Mouse (Mus musculus) erythroblast, embryonic 14.5 days (primary cell): ENCODE measurements around the gene Tal1. TPM values are rescaled to one million over a fixed set of nuclear protein-coding genes. Genes with fewer than 3 reads are reported as not detected.

Experiments used
- H3K27me3 ChIP-seq: 2 replicates; pipeline ENCODE4 v1.6.1; 2012; ENCODE audit warnings: inconsistent platforms; ENCODE audit not compliant: control insufficient read depth
- H3K36me3 ChIP-seq: 2 replicates; pipeline ENCODE4 v1.6.1; 2012; ENCODE audit warnings: mild to moderate bottlenecking, inconsistent platforms; ENCODE audit not compliant: control insufficient read depth
- H3K4me1 ChIP-seq: 2 replicates; pipeline ENCODE4 v1.6.1; 2012; ENCODE audit warnings: inconsistent platforms; ENCODE audit not compliant: control insufficient read depth
- H3K4me3 ChIP-seq: replicated peaks from 2 replicates; pipeline ENCODE3; 2012; ENCODE audit warnings: moderate library complexity, mild to moderate bottlenecking, inconsistent platforms
- H3K9me3 ChIP-seq: 2 replicates; pipeline ENCODE4 v1.6.1; 2012; ENCODE audit warnings: low read length, inconsistent platforms, mixed read lengths; ENCODE audit not compliant: control insufficient read depth
- GATA1 ChIP-seq: IDR thresholded peaks from 2 replicates; pipeline ENCODE4 v1.6.1; 2012; ENCODE audit warnings: low read length, inconsistent platforms, mixed read lengths
- TAL1 ChIP-seq: IDR thresholded peaks from 3 replicates; pipeline ENCODE4 v1.6.1; 2012; ENCODE audit warnings: low read length, inconsistent platforms, mixed read lengths
- polyA plus RNA-seq: library from polyadenylated mRNA; stranded (reverse); fragments of >175 nt; gene quantifications from 2 replicates; pipeline ENCODE4 v1.2.3, GENCODE M21; 2012

The Tal1 gene
- polyA plus RNA-seq, 1 experiment = 98.0 TPM

- TF ChIP-seq GATA1 (no peak), TAL1 (no peak)
- peaks cover 84% of the 10 kb centered on the region for H3K4me1 ChIP-seq
- peaks cover 2% of the 10 kb centered on the region; the same call in 1 of the 2 replicates for H3K27me3 ChIP-seq
- peaks cover 5% of the 10 kb centered on the region for H3K36me3 ChIP-seq
- H3K9me3 ChIP-seq = no peaks in the 10 kb centered on the region
- no peak overlapping the region for H3K4me3 ChIP-seq
Measured at GRCm38 (mm10) chr4:115085522-115086095, 29.4 kb downstream of the Tal1 start.

DNA sequence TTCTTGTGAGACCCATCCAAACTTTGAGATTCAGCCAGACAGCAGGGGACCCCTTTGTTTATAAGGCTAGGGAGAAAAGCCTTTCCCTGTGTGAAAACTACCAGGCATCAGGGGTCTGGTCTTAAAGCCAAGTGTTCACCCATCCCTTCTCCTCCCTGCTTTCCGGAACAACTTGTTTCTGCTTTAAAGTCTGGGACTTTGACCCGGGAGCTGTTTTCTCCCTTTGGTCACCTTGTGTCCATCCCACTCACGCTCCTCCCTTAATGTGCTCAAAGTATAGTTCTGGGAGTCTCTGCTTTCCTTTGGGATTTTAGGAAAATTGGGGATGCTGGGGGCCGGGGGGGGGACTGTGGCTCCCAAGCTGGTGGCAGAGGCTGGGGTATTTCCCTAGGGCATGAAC, 30.0 kb downstream of the Tal1 start:
- H3K9me3 ChIP-seq = no peaks in the 10 kb centered on the region
- TF ChIP-seq GATA1 = no peak
- TF ChIP-seq TAL1 = no peak
- H3K27me3 ChIP-seq = peaks cover 2% of the 10 kb centered on the region; the same call in 1 of the 2 replicates
- H3K4me3 ChIP-seq = no peak overlapping the region
- H3K36me3 ChIP-seq = peaks cover 12% of the 10 kb centered on the region
- peaks cover 88% of the 10 kb centered on the region for H3K4me1 ChIP-seq

- Histone ChIP-seq H3K4me1 (peaks cover 88% of the 10 kb centered on the region), H3K27me3 (peaks cover 2% of the 10 kb centered on the region; the same call in 1 of the 2 replicates), H3K36me3 (peaks cover 18% of the 10 kb centered on the region), H3K4me3 (no peak overlapping the region), H3K9me3 (no peaks in the 10 kb centered on the region)
- no peak for TF ChIP-seq GATA1
- no peak for TF ChIP-seq TAL1
Measured at GRCm38 (mm10) chr4:115086763-115087415, 30.7 kb downstream of the Tal1 start.

DNA sequence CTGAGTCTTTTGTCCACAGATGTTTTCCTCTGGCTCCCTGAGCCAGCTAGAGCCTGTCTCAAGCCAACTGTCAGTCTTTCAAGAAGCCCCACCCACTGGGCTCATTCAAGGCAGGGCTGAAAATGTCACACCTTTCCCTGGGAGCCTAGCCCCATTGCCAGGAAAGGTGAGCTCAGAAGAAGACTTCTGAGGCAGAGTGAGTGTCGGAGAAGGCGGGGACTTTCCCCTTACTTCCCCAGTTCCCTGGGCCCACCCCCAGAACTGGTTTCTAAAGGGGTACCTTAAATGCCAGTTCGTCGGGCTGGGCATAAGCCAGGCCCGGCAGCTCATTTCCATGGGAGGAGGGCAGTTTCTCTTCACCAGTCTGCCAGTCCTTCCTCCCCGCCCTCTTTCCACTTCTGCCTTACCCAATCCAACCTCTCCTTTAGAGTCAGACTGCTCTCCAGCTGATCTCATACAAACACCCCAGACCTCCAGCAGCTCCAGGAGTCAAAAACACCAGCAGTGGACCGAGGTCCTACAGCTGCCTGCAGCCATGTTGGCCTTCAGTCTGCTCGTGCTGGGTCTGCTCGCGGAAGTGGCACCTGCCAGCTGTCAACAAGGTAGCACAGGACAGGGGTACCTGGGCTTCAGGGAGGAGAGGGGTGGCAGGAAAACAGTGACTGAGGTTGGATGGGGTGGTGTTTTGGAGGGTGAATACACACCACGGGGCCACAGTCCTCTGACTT, 32.5 kb downstream of the Tal1 start, which contains the start of gene Pdzk1ip1:
Pdzk1ip1 (plus strand) TSS at position 98 of the 728 bp plus-strand sequence.
- Histone ChIP-seq H3K36me3 (peaks cover 35% of the 10 kb centered on the region), H3K4me3 (peak within 1 kb of the TSS; percentile 67), H3K27me3 (peaks cover 2% of the 10 kb centered on the region; the same call in 1 of the 2 replicates), H3K9me3 (no peaks in the 10 kb centered on the region), H3K4me1 (peaks cover 94% of the 10 kb centered on the region)
- TF ChIP-seq TAL1 = no peak
- TF ChIP-seq GATA1 = no peak

DNA sequence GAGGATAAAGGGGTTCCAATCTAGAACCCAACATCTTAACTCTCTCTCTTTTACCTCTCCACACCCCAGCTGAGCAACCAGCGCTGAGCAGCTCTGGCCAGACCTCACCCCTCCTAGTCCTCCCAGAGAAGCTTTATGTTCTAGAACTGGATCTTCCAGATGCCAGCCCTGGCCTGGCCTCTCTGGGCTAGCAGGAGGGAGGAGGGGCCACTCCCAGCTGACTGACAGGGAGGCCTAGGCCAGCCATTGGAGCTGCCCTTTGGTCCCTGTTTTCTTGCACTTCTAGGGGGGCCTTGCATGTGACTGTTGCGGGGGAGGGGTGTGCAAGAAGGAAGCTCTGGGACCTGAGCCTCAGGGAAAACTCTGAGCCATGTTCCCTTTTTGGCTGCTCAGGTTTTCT, 34.4 kb downstream of the Tal1 start:
- peaks cover 45% of the 10 kb centered on the region for H3K36me3 ChIP-seq
- H3K4me3 ChIP-seq = peak overlapping the region; percentile 67
- TF ChIP-seq GATA1 (no peak), TAL1 (no peak)
- H3K9me3 ChIP-seq = no peaks in the 10 kb centered on the region
- H3K27me3 ChIP-seq = peaks cover 2% of the 10 kb centered on the region; the same call in 1 of the 2 replicates
- H3K4me1 ChIP-seq = peaks cover 97% of the 10 kb centered on the region

- peaks cover 45% of the 10 kb centered on the region for H3K36me3 ChIP-seq
- TF ChIP-seq TAL1 (no peak), GATA1 (no peak)
- peaks cover 2% of the 10 kb centered on the region; the same call in 1 of the 2 replicates for H3K27me3 ChIP-seq
- H3K4me1 ChIP-seq = peaks cover 99% of the 10 kb centered on the region
- peak overlapping the region; percentile 47 for H3K4me3 ChIP-seq
- no peaks in the 10 kb centered on the region for H3K9me3 ChIP-seq
Measured at GRCm38 (mm10) chr4:115091806-115092205, 35.6 kb downstream of the Tal1 start.

- no peaks in the 10 kb centered on the region for H3K9me3 ChIP-seq
- peaks cover 98% of the 10 kb centered on the region for H3K4me1 ChIP-seq
- TF ChIP-seq TAL1 = no peak
- no peak for TF ChIP-seq GATA1
- peak overlapping the region; percentile 47 for H3K4me3 ChIP-seq
- H3K36me3 ChIP-seq = peaks cover 45% of the 10 kb centered on the region
- no peaks in the 10 kb centered on the region; the same call in 1 of the 2 replicates for H3K27me3 ChIP-seq
Measured at GRCm38 (mm10) chr4:115093331-115093864, 37.2 kb downstream of the Tal1 start.

- no peaks in the 10 kb centered on the region for H3K9me3 ChIP-seq
- TF ChIP-seq GATA1 (no peak), TAL1 (no peak)
- H3K4me3 ChIP-seq = peak overlapping the region; percentile 66
- H3K36me3 ChIP-seq = peaks cover 45% of the 10 kb centered on the region
- H3K4me1 ChIP-seq = peaks cover 94% of the 10 kb centered on the region
- H3K27me3 ChIP-seq = no peaks in the 10 kb centered on the region; the same call in 1 of the 2 replicates
Measured at GRCm38 (mm10) chr4:115094056-115094455, 37.8 kb downstream of the Tal1 start.
